Mouse (Mus musculus) E14TG2a.4 (cell line): ENCODE measurements around the gene Slit2.

ENCODE experiments used
- CTCF ChIP-seq: conservative IDR thresholded peaks from 2 replicates; pipeline ENCODE4 v1.5.1; 2014; ENCODE audit warnings: low read length
- POU5F1 ChIP-seq: IDR thresholded peaks from 2 replicates; pipeline ENCODE4 v1.6.1; 2014; ENCODE audit warnings: low read length, borderline replicate concordance

DNA sequence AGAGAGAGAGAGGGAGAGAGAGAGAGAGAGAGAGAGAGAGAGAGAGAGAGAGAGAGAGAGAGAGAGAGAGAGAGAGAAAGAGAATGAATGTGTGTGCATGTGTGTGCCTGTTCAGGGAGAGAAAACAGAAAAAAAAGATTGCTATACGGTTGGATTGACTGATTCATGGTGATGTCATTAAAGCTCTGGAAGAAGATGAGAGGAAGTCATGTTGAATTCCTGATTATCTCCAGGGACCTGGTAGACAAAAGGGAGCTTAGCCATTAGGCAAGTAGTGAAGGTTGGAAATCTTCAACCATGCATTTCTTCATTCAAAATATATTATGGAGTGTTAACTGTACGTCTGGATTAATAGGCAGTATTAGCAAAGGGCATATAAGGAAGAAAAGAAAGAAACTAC, 77.8 kb downstream of the Slit2 start:
- TF ChIP-seq CTCF (no peak), POU5F1 (no peak)
